Mouse (Mus musculus) cortical plate, adult 2 months (tissue): ENCODE data around the gene Mfsd4b1. TPM values are rescaled to one million over a fixed set of nuclear protein-coding genes. Genes with fewer than 3 reads are reported as not detected.
"Not testable (repeated sequence)": the region's sequence is repeated elsewhere in the genome, so short reads cannot be mapped to it uniquely, and the experiment has no call there.

Experiments
- H3K27ac ChIP-seq: fragments of 200-500 bp; 2 replicates; pipeline ENCODE4 v1.5.1; 2012; ENCODE audit warnings: low read length, control low read depth, inconsistent platforms; ENCODE audit not compliant: insufficient read depth
- H3K4me1 ChIP-seq: fragments of 200-500 bp; 2 replicates; pipeline ENCODE4 v1.6.1; 2011; ENCODE audit warnings: low read length; ENCODE audit not compliant: control insufficient read depth, insufficient read depth
- H3K4me3 ChIP-seq: fragments of 200-500 bp; 2 replicates; pipeline ENCODE4 v1.5.1; 2011; ENCODE audit warnings: mild to moderate bottlenecking, low read length, control low read depth; ENCODE audit not compliant: insufficient read depth
- CTCF ChIP-seq: fragments of 200-500 bp; IDR thresholded peaks from 2 replicates; pipeline ENCODE4 v1.5.1; 2011; ENCODE audit warnings: mild to moderate bottlenecking, control low read depth, low read length; ENCODE audit not compliant: insufficient read depth; ENCODE audit errors: extremely low read depth
- POLR2A ChIP-seq: fragments of 200-500 bp; IDR thresholded peaks from 2 replicates; pipeline ENCODE4 v1.6.1; 2011; ENCODE audit warnings: mild to moderate bottlenecking, low read length, control low read depth; ENCODE audit not compliant: insufficient read depth; ENCODE audit errors: extremely low read depth
- polyA plus RNA-seq: library from polyadenylated mRNA; depleted of rRNA; stranded (reverse); fragments of >200 nt; gene quantifications from 2 replicates; pipeline ENCODE4 v1.2.3, GENCODE M21; 2012

Gene Mfsd4b1
- polyA plus RNA-seq, 1 experiment, result 0.52 TPM

GRCm38 (mm10) chr10:40018261-40018860 lies 6.7 kb downstream of the Mfsd4b1 start:
- Histone ChIP-seq H3K4me3 (no peak overlapping the region), H3K4me1 (peaks cover 2% of the 10 kb centered on the region; the same call in 1 of the 2 replicates), H3K27ac (no peak overlapping the region)
- TF ChIP-seq POLR2A, result no peak
- no peak for TF ChIP-seq CTCF

GRCm38 (mm10) chr10:40009591-40009990 lies 15.5 kb downstream of the Mfsd4b1 start:
- no peak for TF ChIP-seq POLR2A
- no peak for TF ChIP-seq CTCF
- no peak overlapping the region for H3K4me3 ChIP-seq
- no peak overlapping the region for H3K27ac ChIP-seq
- H3K4me1 ChIP-seq, result no peaks in the 10 kb centered on the region

- not testable (repeated sequence) for H3K27ac ChIP-seq, H3K4me3 ChIP-seq, H3K4me1 ChIP-seq
Measured at GRCm38 (mm10) chr10:40008847-40009246, 16.2 kb downstream of the Mfsd4b1 start.

GRCm38 (mm10) chr10:40007953-40008352 lies 17.1 kb downstream of the Mfsd4b1 start:
- Histone ChIP-seq H3K4me1 (no peaks in the 10 kb centered on the region), H3K4me3 (no peak overlapping the region), H3K27ac (no peak overlapping the region)
- TF ChIP-seq POLR2A (no peak), CTCF (no peak)

- Histone ChIP-seq H3K4me1 (no peaks in the 10 kb centered on the region), H3K27ac (no peak overlapping the region), H3K4me3 (no peak overlapping the region)
- no peak for TF ChIP-seq CTCF
- no peak for TF ChIP-seq POLR2A
Measured at GRCm38 (mm10) chr10:40006963-40007362, 18.1 kb downstream of the Mfsd4b1 start.

- Histone ChIP-seq H3K4me3 (no peak overlapping the region), H3K27ac (no peak overlapping the region), H3K4me1 (no peaks in the 10 kb centered on the region)
- TF ChIP-seq CTCF (no peak), POLR2A (no peak)
Measured at GRCm38 (mm10) chr10:40000746-40001145, 24.3 kb downstream of the Mfsd4b1 start.

GRCm38 (mm10) chr10:39991155-39991554 lies 33.9 kb downstream of the Mfsd4b1 start:
- no peak for TF ChIP-seq CTCF
- no peak overlapping the region for H3K27ac ChIP-seq
- no peaks in the 10 kb centered on the region for H3K4me1 ChIP-seq
- no peak overlapping the region for H3K4me3 ChIP-seq

GRCm38 (mm10) chr10:39986466-39986865 lies 38.6 kb downstream of the Mfsd4b1 start, which contains the start of gene Mfsd4b5:
Mfsd4b5 (minus strand) TSS chr10:39986646.
- Histone ChIP-seq H3K4me3 (no peak within 1 kb of the TSS), H3K27ac (no peak within 1 kb of the TSS), H3K4me1 (no peaks in the 10 kb centered on the region)
- TF ChIP-seq POLR2A, result no peak
- no peak for TF ChIP-seq CTCF

- Histone ChIP-seq H3K4me3 (no peak overlapping the region), H3K4me1 (no peaks in the 10 kb centered on the region), H3K27ac (no peak overlapping the region)
- TF ChIP-seq POLR2A (no peak), CTCF (no peak)
Measured at GRCm38 (mm10) chr10:39982604-39983003, 42.5 kb downstream of the Mfsd4b1 start.

- no peak overlapping the region for H3K27ac ChIP-seq
- H3K4me1 ChIP-seq, result no peaks in the 10 kb centered on the region
- no peak overlapping the region for H3K4me3 ChIP-seq
- no peak for TF ChIP-seq CTCF
- TF ChIP-seq POLR2A, result no peak
Measured at GRCm38 (mm10) chr10:39978231-39978630, 46.8 kb downstream of the Mfsd4b1 start.

- no peaks in the 10 kb centered on the region for H3K4me1 ChIP-seq
- TF ChIP-seq CTCF, result no peak
- H3K4me3 ChIP-seq, result no peak overlapping the region
- H3K27ac ChIP-seq, result no peak overlapping the region
Measured at GRCm38 (mm10) chr10:39977346-39977745, 47.7 kb downstream of the Mfsd4b1 start.
